Mouse (Mus musculus) midbrain, embryonic 13.5 days (tissue): ENCODE measurements around the gene Il27. TPM values are rescaled to one million over a fixed set of nuclear protein-coding genes. Genes with fewer than 3 reads are reported as not detected.
"Not testable (repeated sequence)": the region's sequence is repeated elsewhere in the genome, so short reads cannot be mapped to it uniquely, and the experiment has no call there.

Experiments used
- ATAC-seq: fragments of 200-750 bp; cut with Nextera tagmentation; 2 replicates; pipeline ENCODE4 v1.8.0; 2017; ENCODE audit warnings: mild to moderate bottlenecking, moderate TSS enrichment, moderate library complexity
- H3K27ac ChIP-seq: fragments of 300-500 bp; sonication (generic); 2 replicates; pipeline ENCODE4 v1.5.1; 2015; ENCODE audit warnings: inconsistent platforms, mild to moderate bottlenecking, moderate library complexity
- H3K27me3 ChIP-seq: fragments of 300-500 bp; sonication (generic); 2 replicates; pipeline ENCODE4 v1.6.1; 2015; ENCODE audit warnings: mild to moderate bottlenecking, inconsistent platforms
- H3K36me3 ChIP-seq: fragments of 300-500 bp; sonication (generic); 2 replicates; pipeline ENCODE4 v1.6.1; 2015; ENCODE audit warnings: mild to moderate bottlenecking, inconsistent platforms
- H3K4me1 ChIP-seq: fragments of 300-500 bp; sonication (generic); replicated peaks from 2 replicates; pipeline ENCODE4 v1.6.1; 2015; ENCODE audit warnings: inconsistent platforms
- H3K4me2 ChIP-seq: fragments of 300-500 bp; sonication (generic); replicated peaks from 2 replicates; pipeline ENCODE4 v1.6.1; 2015; ENCODE audit warnings: moderate library complexity, mild to moderate bottlenecking, inconsistent platforms
- H3K4me3 ChIP-seq: fragments of 300-500 bp; sonication (generic); replicated peaks from 2 replicates; pipeline ENCODE4 v1.5.1; 2015; ENCODE audit warnings: mild to moderate bottlenecking, inconsistent platforms
- H3K9ac ChIP-seq: fragments of 300-500 bp; sonication (generic); replicated peaks from 2 replicates; pipeline ENCODE4 v1.6.1; 2015; ENCODE audit warnings: mild to moderate bottlenecking, inconsistent platforms
- H3K9me3 ChIP-seq: fragments of 300-500 bp; sonication (generic); 2 replicates; pipeline ENCODE4 v1.6.1; 2016; ENCODE audit warnings: mild to moderate bottlenecking, inconsistent platforms
- WGBS: fragments of 180-500 bp; shearing (Covaris S2); methylation state at CpG from one replicate; pipeline ENCODE4 v1.1.7; 2015; 5-methylcytosine and 5-hydroxymethylcytosine counted together
- polyA plus RNA-seq: library from polyadenylated mRNA; unstranded; fragments of >200 nt; fragmentation: Nextera tagmentation; extraction: Ambion mirVana; gene quantifications from 2 replicates; pipeline ENCODE4 v1.2.1, GENCODE M21; 2015

The Il27 gene
- not detected in 2 replicates for polyA plus RNA-seq

DNA sequence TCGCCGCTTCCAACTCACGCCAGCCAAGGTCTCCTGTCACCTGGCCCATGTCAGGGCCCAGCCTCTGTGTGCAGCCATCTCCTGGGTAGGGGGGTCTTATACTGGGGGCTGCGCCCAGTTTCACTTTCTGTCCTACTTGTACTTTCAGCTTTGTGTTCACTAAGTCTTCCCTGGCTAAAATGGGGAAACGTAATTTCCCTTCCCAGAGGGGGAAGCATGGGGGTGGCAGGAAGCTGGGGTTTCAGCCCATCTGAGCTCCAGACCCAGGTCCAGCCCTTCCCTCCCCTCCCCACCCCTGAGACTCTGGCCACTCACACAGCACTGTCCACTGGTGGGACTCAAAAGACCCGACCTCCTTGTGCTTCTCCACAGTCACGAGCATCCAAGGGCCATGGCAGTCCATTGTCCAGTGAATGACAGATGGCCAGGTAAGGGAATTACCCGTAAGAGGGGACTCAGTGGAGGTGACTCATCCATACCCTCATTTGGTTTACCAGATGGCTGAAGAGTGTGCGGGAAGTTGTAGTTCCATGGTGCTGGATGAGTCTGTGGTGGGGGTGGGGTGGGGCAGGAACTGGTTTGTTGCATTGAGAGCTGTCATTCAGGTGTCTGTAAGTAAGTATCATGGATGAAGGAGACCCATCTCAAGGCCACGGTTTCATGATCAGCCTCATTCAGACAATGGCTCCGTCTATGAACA, at the start of gene Il27:
Il27 (minus strand) TSS at position 80 of the 700 bp plus-strand sequence.
- Histone ChIP-seq H3K4me3 (no peak within 1 kb of the TSS), H3K4me2 (no peak within 1 kb of the TSS), H3K9me3 (no peaks in the 10 kb centered on the region), H3K27me3 (peaks cover 6% of the 10 kb centered on the region; the same call in 1 of the 2 replicates), H3K27ac (no peak within 1 kb of the TSS), H3K36me3 (no peaks in the 10 kb centered on the region), H3K9ac (no peak within 1 kb of the TSS), H3K4me1 (no peaks in the 10 kb centered on the region)
- ATAC-seq, result no peak
- 80% methylated on average over 11 of the region's 11 CpGs for WGBS

DNA sequence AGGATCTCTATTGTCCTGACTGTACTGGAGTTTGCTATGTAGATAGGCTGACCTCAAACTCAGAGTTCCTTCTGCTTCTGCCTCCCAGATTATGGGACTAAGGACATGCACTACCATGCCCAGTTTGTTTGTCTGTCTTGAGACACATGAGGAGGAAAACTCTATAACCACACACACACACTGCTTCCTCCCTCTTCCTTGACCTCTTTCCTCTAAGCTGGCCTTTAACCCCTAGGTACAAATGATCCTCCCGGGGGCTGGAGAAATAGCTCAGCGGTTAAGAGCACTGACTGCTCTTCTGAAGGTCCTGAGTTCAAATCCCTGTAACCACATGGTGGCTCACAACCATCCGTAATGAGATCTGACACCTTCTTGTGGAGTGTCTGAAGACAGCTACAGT, 49.6 kb upstream of the Il27 start:
- Histone ChIP-seq H3K36me3 (no peaks in the 10 kb centered on the region), H3K9me3 (no peaks in the 10 kb centered on the region), H3K9ac (no peak overlapping the region), H3K4me1 (no peaks in the 10 kb centered on the region), H3K27ac (no peak overlapping the region), H3K4me3 (no peak overlapping the region), H3K4me2 (no peak overlapping the region), H3K27me3 (no peaks in the 10 kb centered on the region)
- WGBS, result 78% methylated on average over 3 of the region's 3 CpGs
- no peak for ATAC-seq

DNA sequence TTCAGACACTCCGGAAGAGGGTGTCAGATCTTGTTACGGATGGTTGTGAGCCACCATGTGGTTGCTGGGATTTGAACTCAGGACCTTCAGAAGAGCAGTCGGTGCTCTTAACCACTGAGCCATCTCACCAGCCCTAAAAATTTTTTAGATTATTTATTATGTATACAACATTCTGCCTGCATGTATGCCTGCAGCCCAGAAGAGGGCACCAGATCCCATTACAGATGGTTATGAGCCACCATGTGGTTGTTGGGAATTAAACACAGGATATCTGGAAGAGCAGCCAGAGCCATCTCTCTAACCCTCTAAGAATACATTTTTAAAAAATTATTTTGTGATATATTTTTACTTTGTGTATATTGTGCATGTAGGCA, 48.5 kb upstream of the Il27 start:
- not testable (repeated sequence) for H3K9me3 ChIP-seq, H3K27me3 ChIP-seq, H3K4me2 ChIP-seq, H3K27ac ChIP-seq, H3K4me1 ChIP-seq, H3K36me3 ChIP-seq, ATAC-seq, H3K4me3 ChIP-seq, H3K9ac ChIP-seq
- 68% methylated on average over 3 of the region's 3 CpGs for WGBS

DNA sequence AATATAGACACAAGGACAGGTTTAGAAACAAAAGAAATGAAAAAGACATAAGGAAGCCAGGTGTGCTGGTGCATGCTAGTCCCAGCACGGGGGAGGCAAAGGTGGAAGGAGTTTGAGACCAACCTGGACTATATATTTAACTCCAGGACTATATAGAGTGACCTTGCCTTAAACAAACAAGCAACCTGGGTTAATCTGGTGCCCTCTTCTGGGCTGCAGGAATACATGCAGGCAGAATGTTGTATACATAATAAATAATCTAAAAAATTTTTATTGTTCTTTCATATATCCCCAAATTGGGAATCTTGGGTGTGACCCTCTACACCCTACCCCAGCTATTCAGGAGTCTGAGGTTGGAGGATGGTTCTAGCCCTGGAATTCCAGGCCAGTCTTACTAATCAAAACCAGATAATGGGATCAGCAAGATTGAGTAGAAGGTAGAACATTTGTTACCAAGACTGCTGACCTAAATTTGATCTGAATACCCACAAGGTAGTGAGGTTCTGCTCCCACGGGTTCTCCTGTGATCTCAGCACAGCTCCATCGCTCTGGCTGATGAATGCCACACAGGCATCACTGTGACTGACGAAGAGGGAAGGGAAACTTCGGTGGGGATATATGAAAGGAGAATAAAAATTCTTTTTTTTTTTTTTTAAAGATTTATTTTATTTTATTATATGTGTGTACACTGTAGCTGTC, 48.0 kb upstream of the Il27 start:
- Histone ChIP-seq H3K4me1 (no peaks in the 10 kb centered on the region), H3K4me3 (no peak overlapping the region), H3K27me3 (no peaks in the 10 kb centered on the region), H3K4me2 (no peak overlapping the region), H3K27ac (no peak overlapping the region), H3K36me3 (no peaks in the 10 kb centered on the region), H3K9me3 (no peaks in the 10 kb centered on the region), H3K9ac (no peak overlapping the region)
- WGBS, result 72% methylated on average over 5 of the region's 5 CpGs
- ATAC-seq, result no peak

DNA sequence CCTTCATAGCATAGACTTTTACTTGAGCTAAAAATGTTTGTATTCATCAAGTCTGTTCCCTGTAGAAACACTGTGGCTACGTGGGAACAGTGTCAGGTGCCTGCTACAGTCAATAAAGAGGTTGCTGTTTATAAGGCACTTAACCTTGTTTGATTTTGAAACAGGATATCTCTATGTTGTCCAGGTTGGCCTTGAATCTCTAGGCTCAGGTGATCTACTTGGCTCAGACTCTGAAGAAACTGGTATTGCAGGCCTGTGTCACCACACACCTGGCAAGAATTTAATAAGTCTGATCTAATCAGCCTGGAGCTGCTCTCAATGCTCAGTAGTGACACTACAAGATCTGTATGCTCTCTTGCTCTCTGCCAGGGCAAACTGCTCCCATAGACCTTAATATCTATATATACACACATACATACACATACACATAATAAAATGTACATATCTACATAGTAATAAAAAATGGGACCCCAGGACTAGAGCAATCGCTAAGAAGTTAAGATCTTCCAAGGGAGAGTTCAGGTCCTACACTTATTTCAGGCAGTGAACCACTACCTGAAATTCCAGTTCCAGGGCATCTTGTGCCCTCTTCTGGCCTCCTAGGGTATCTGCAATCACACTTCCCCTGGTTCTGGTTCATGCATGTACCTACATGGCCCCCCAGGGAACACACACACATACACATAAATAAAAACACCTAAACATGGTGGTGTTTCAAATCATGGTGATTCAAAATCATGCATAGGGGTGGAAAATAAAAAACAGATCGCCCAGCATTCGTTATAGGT, 42.2 kb upstream of the Il27 start:
- Histone ChIP-seq H3K4me2 (no peak overlapping the region), H3K27me3 (no peaks in the 10 kb centered on the region), H3K4me1 (no peaks in the 10 kb centered on the region), H3K9me3 (no peaks in the 10 kb centered on the region), H3K27ac (no peak overlapping the region), H3K36me3 (no peaks in the 10 kb centered on the region), H3K9ac (no peak overlapping the region), H3K4me3 (no peak overlapping the region)
- 18% methylated on average over 4 of the region's 4 CpGs for WGBS
- no peak for ATAC-seq

DNA sequence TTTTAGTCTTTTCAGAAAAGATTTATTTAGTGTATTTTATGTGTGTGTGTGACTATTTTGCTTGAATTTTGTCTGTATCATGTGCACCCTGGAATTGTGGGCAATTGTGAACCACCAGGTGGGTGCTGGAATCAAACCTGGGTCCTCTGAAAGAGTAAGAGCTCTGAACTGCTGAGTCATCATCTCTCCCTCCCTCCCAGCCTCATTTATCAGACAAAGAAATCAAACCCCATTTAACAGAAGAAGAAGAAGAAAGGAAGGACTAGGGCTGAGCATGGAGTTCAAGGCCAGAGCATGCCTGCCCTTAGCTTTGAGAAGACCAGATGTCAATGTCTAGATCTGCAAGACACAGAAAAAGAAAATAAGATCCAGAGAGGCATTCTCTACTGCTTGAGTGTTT, 40.6 kb upstream of the Il27 start:
- Histone ChIP-seq H3K36me3 (no peaks in the 10 kb centered on the region), H3K9ac (no peak overlapping the region), H3K27me3 (no peaks in the 10 kb centered on the region), H3K4me2 (no peak overlapping the region), H3K27ac (no peak overlapping the region), H3K9me3 (no peaks in the 10 kb centered on the region), H3K4me3 (no peak overlapping the region), H3K4me1 (no peaks in the 10 kb centered on the region)
- no peak for ATAC-seq

DNA sequence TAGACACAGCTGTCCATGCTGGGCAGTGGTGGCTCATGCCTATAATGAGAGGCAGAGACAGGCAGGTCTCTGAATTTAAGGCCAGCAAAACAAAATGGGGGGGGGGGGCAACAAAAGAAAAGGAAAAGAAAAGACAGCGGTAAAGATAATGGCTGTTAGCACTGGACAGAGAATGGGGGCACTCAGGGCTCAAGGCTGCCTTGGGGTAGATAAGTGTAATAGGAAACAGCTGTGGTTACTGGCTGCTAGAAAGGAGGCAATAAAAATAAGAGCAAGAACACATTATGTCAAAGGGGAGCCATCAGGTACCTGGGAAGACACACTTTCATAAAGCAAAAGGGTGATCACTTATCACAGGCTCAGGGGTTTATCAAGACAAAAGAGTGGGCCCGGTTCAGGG, 37.7 kb upstream of the Il27 start:
- Histone ChIP-seq H3K36me3 (no peaks in the 10 kb centered on the region), H3K27me3 (no peaks in the 10 kb centered on the region), H3K4me1 (no peaks in the 10 kb centered on the region), H3K27ac (no peak overlapping the region), H3K9me3 (no peaks in the 10 kb centered on the region), H3K4me3 (no peak overlapping the region), H3K9ac (no peak overlapping the region), H3K4me2 (no peak overlapping the region)
- 96% methylated on average over 2 of the region's 2 CpGs for WGBS
- no peak for ATAC-seq

DNA sequence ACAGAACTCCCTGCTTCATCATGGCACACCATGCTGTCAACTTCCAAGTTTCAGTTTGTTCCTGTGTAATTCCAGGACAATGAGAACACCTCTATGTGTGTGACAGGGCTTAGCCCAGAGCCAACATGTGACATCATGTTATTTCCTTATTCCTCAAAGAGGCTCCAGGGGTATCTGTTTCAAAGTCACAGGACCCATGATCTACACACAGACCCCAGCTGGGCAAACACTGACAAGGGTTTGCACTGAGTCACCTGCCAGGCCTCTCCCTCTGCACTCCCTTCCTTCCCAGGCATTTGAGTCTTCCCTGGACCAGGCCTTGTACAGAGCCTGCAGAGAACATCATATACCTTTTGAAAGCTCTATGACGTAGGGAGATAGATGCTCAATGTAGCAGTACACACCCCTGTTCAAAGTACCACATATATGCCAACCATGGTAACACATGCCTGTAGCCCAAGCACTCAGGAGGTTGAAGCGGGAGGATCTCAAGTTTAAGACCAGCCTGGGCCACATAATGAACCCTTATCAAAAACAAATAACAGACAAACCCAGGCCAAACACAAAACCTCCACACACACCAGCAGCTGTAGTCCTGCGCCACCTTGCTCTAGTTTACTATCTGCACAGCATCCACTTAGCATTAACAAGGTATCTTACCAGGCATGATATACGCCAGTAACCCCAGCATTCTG, 36.2 kb upstream of the Il27 start, which contains the start of gene Nupr1:
Nupr1 (minus strand) TSS at position 38 of the 695 bp plus-strand sequence.
- no peaks in the 10 kb centered on the region for H3K9me3 ChIP-seq
- no peak within 1 kb of the TSS for H3K27ac ChIP-seq
- no peaks in the 10 kb centered on the region for H3K27me3 ChIP-seq
- 93% methylated on average over 4 of the region's 4 CpGs for WGBS
- no peaks in the 10 kb centered on the region for H3K36me3 ChIP-seq
- no peak within 1 kb of the TSS for H3K9ac ChIP-seq
- no peak within 1 kb of the TSS for H3K4me3 ChIP-seq
- H3K4me1 ChIP-seq, result no peaks in the 10 kb centered on the region
- H3K4me2 ChIP-seq, result no peak within 1 kb of the TSS
- no peak for ATAC-seq

DNA sequence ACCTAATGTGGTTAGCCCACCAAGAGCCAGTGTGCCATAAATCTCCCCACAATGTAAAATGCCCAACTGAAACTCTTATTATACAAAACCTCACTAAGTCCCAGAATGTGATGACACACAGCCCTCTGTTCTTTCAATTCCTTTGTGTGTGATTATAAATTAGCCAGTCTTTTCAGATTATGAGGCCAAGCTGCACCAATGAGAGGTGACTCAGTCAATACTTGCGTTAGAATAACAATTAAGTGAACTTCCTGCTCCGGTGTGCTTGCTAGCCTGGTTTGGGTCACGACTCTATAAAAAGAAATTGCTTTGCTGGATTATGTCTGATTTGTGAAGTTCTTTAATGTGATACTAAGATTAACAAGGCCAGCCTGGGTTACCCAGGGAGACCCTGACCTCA, 35.2 kb upstream of the Il27 start:
- Histone ChIP-seq H3K27me3 (no peaks in the 10 kb centered on the region), H3K4me3 (no peak overlapping the region), H3K9me3 (no peaks in the 10 kb centered on the region), H3K4me1 (no peaks in the 10 kb centered on the region), H3K27ac (no peak overlapping the region), H3K9ac (no peak overlapping the region), H3K4me2 (no peak overlapping the region), H3K36me3 (no peaks in the 10 kb centered on the region)
- ATAC-seq, result no peak
- WGBS, result 30% methylated on average over 3 of the region's 3 CpGs

DNA sequence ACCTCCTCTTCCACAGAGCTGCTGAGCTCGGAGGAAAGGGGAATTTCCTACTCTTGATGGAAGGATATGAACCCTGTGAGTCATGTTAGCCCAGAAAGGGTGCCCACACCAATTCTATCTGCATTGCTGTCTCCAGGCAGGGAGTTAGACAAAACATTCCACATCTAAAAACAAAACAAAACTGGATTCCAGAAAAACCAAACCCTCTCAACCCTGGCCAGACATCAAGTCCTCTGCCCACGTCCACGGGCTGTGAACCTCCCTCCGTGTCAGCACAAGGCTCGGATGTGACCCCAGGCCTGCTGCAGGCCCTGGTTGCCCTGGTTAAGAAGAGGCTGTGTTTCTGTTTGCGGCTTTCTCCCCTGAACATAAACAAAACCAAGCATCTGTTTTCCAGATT, 33.4 kb upstream of the Il27 start:
- H3K9me3 ChIP-seq, result no peaks in the 10 kb centered on the region
- no peak for ATAC-seq
- H3K9ac ChIP-seq, result no peak overlapping the region
- H3K4me1 ChIP-seq, result no peaks in the 10 kb centered on the region
- no peaks in the 10 kb centered on the region for H3K27me3 ChIP-seq
- no peak overlapping the region for H3K4me2 ChIP-seq
- no peak overlapping the region for H3K4me3 ChIP-seq
- no peaks in the 10 kb centered on the region for H3K36me3 ChIP-seq
- WGBS, result 83% methylated on average over 6 of the region's 6 CpGs
- H3K27ac ChIP-seq, result no peak overlapping the region

DNA sequence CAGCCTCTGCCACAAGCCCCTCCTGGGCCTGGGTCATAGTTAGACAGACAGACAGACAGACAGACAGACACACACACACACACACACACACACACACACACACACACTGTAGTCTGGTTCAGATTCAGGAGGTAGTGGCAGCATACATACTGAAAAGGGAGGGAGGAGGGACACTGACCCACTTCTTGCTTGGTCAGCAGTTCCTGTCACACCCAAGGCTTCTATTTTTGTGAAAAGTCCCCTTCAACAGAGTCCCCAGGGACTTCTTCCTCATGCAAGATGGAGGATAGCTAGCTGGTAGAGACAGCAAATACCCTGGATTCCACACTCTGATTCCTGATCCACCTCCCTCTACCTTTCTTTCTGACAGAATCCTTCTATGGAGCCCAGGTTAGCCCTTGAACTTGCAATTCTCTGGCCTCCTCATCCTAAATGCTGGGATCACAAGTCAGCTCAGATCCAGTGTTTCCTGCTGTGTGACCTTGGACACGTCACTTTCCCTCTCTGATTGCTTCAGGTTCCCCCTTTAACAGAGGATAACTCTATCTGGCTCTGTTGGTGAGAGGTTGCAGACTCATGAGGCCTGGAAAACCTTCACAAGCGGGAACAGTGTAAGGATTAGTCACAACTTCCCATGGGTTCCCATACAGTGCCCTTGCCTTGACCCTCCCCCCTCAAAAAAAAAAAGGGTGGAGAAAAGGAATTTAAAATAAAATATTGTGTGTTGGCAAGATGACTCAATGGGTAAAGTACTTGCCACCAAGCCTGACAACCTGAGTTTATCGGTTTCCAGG, 31.3 kb upstream of the Il27 start:
- Histone ChIP-seq H3K36me3 (no peaks in the 10 kb centered on the region), H3K27me3 (no peaks in the 10 kb centered on the region), H3K4me2 (no peak overlapping the region), H3K4me1 (no peaks in the 10 kb centered on the region), H3K27ac (no peak overlapping the region), H3K9ac (no peak overlapping the region), H3K4me3 (no peak overlapping the region), H3K9me3 (no peaks in the 10 kb centered on the region)
- ATAC-seq, result no peak
- WGBS, result 85% methylated on average over 3 of the region's 3 CpGs
